Mouse (Mus musculus) heart, postnatal 0 days (tissue): ENCODE results near the gene Uqcrq.

Experiments used
- CTCF ChIP-seq: IDR thresholded peaks from 2 replicates; pipeline ENCODE4 v1.5.1; 2016; ENCODE audit warnings: antibody characterized with exemption, control low read depth, low read depth
- EP300 ChIP-seq: IDR thresholded peaks from 2 replicates; pipeline ENCODE4 v1.6.1; 2016; ENCODE audit warnings: antibody characterized with exemption, low read depth

DNA sequence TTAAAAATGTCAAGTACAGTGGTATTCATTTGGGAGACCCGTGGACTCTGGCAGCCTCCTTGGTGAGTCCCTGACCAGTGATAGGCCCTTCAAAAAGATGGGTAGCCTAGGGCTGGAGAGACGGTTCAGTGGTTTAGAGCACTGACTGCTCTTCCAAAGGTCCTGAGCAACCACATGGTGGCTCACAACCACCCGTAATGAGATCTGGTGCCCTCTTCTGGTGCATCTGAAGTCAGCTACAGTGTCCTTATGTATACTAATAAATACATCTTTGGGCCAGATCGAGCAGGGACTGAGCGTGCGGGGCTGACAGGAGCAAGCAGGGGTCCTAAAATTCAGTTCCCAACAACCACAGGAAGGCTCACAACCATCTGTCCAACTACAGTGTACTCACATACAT lies 13.2 kb upstream of the Uqcrq start:
- peak; percentile 62 for TF ChIP-seq CTCF
- no peak for TF ChIP-seq EP300
